Mouse (Mus musculus): ENCODE data around the gene Gm45753. TPM values are rescaled to one million over a fixed set of nuclear protein-coding genes. Genes with fewer than 3 reads are reported as not detected.

The Gm45753 gene
- total RNA-seq, 2 experiments from 2014 or later, result not detected

Other genes with a start within 250 kb of the Gm45753 start
- gene Mtnr1a, start 239.3 kb downstream of the Gm45753 start, total RNA-seq (2021), result not detected
- not detected for gene F11, start 46.4 kb downstream of the Gm45753 start, total RNA-seq (2021)
- not detected for gene Klkb1, start 13.6 kb downstream of the Gm45753 start, total RNA-seq (2021)
- 10 to 100 TPM; 23.5 to 23.7 TPM for gene Cyp4v3, start 24.8 kb upstream of the Gm45753 start, total RNA-seq (2021)
- gene Fam149a, start 73.8 kb upstream of the Gm45753 start, total RNA-seq (2021), result 10 to 100 TPM in 1 of 2 experiments, 1 to 10 TPM in 1; 9.8 to 12.0 TPM
- 1 to 10 TPM; 3.6 to 5.3 TPM for gene Tlr3, start 102.6 kb upstream of the Gm45753 start, total RNA-seq (2021)
- 100 to 1,000 TPM; 110 to 130 TPM for gene Sorbs2, start 199.3 kb upstream of the Gm45753 start, total RNA-seq (2021)